Mouse (Mus musculus): Measurements from ENCODE around the gene Nkx1-2.

DNA sequence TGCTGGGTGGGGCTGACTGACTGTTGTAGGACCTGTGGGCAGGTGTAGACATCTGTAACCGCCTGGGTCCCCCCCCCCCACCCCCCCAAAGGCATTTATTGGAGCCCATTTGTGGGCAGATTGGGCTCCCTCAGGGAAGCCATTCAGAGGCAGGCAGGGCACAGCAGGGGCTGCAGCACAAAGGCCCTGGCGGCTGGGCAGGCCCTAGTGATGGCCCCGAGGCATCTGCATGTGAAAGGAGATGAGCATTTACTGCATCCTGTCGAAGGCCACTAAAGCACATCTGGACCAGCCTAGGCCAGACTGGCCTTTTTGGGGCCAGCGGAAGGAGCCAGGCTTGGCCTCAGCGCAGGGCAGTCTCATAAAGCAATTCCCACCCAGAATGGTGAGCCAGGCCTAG is 17.0 kb upstream of the Nkx1-2 start:
- TF ChIP-seq NANOG (IDR thresholded peaks at IDR 0.05; ENCODE audit: borderline replicate concordance, low read length): no peak
- no peak for TF ChIP-seq CTCF (conservative IDR thresholded peaks at IDR 0.05; ENCODE audit: low read length)
